Mouse (Mus musculus) CH12.LX (cell line): ENCODE measurements around the gene Foxp1. TPM values are rescaled to one million over a fixed set of nuclear protein-coding genes. Genes with fewer than 3 reads are reported as not detected.

Experiments used
- DNase-seq: peaks from one replicate; pipeline ENCODE4 v3.0.0-alpha.2; 2013; ENCODE audit errors: extremely low read depth
- H3K27ac ChIP-seq: 2 replicates; pipeline ENCODE4 v1.5.1; 2012; ENCODE audit warnings: low read depth, mild to moderate bottlenecking, control low read depth, moderate library complexity; ENCODE audit not compliant: insufficient read depth
- H3K27me3 ChIP-seq: replicated peaks from 2 replicates; pipeline ENCODE3; 2012; ENCODE audit warnings: inconsistent platforms
- H3K36me3 ChIP-seq, 2 experiments: replicated peaks in 1 of 2; 2 replicates each; pipeline versions ENCODE3 to v1.6.1; 2012; ENCODE audit warnings: inconsistent platforms in 1 of 2, low read length in 1 of 2, mild to moderate bottlenecking in 1 of 2, mixed read lengths in 1 of 2, moderate library complexity in 1 of 2; ENCODE audit not compliant: control insufficient read depth in 1 of 2, insufficient read depth in 1 of 2
- H3K4me1 ChIP-seq, 2 experiments: 2 replicates each; pipeline ENCODE4 v1.6.1; 2012; ENCODE audit warnings: inconsistent platforms in 1 of 2, moderate library complexity in 1 of 2; ENCODE audit not compliant: insufficient read depth in 2 of 2, control insufficient read depth in 1 of 2
- H3K4me2 ChIP-seq: 2 replicates; pipeline ENCODE4 v1.6.1; 2012; ENCODE audit warnings: low read depth, mild to moderate bottlenecking, control low read depth; ENCODE audit not compliant: poor library complexity, insufficient read depth, severe bottlenecking
- H3K4me3 ChIP-seq, 3 experiments: fragments of 150-350 bp in 1 of 3; sonication (generic) in 1 of 3; replicated peaks in 1 of 3; 2 replicates each; pipeline versions ENCODE3 to v1.5.1; 2011 to 2012; ENCODE audit warnings: low read depth in 2 of 3, low read length in 2 of 3, mild to moderate bottlenecking in 2 of 3, moderate library complexity in 2 of 3, control low read depth in 1 of 3, improper control_type of control experiment in 1 of 3, inconsistent platforms in 1 of 3, mixed read lengths in 1 of 3; ENCODE audit not compliant: poor library complexity in 1 of 3
- H3K79me2 ChIP-seq: replicated peaks from 2 replicates; pipeline ENCODE4 v1.6.1; 2012; ENCODE audit warnings: mild to moderate bottlenecking, moderate library complexity; ENCODE audit not compliant: control insufficient read depth, poor library complexity, insufficient read depth, severe bottlenecking; ENCODE audit errors: extremely low read depth
- H3K9ac ChIP-seq: 2 replicates; pipeline ENCODE4 v1.6.1; 2012; ENCODE audit warnings: low read depth, mild to moderate bottlenecking, control low read depth, moderate library complexity; ENCODE audit not compliant: insufficient read depth
- H3K9me3 ChIP-seq: replicated peaks from 2 replicates; pipeline ENCODE3; 2012; ENCODE audit warnings: low read length, inconsistent platforms, mixed read lengths
- BHLHE40 ChIP-seq: IDR thresholded peaks from 2 replicates; pipeline ENCODE4 v1.6.1; 2011; ENCODE audit warnings: mild to moderate bottlenecking, low read depth, low read length, improper control_type of control experiment
- CHD2 ChIP-seq: IDR thresholded peaks from 2 replicates; pipeline ENCODE4 v1.6.1; 2011; ENCODE audit warnings: low read length, improper control_type of control experiment
- CTCF ChIP-seq, 2 experiments: IDR thresholded peaks in 1 of 2; conservative IDR thresholded peaks in 1 of 2; 2 replicates each; pipeline ENCODE4 v1.5.1; 2011 to 2012; ENCODE audit warnings: low read depth in 2 of 2, low read length in 2 of 2, improper control_type of control experiment in 1 of 2, inconsistent platforms in 1 of 2, mild to moderate bottlenecking in 1 of 2, moderate library complexity in 1 of 2
- ELF1 ChIP-seq: IDR thresholded peaks from 2 replicates; pipeline ENCODE4 v1.6.1; 2014; ENCODE audit warnings: low read depth, mild to moderate bottlenecking, inconsistent platforms, low read length, improper control_type of control experiment
- EP300 ChIP-seq: IDR thresholded peaks from 2 replicates; pipeline ENCODE4 v1.6.1; 2011; ENCODE audit warnings: low read length, improper control_type of control experiment
- ETS1 ChIP-seq: conservative IDR thresholded peaks from 2 replicates; pipeline ENCODE4 v1.6.1; 2012; ENCODE audit warnings: low read depth, mild to moderate bottlenecking, inconsistent platforms, low read length, improper control_type of control experiment, moderate library complexity
- GABPA ChIP-seq: IDR thresholded peaks from 2 replicates; pipeline ENCODE4 v1.6.1; 2012; ENCODE audit warnings: low read depth, low read length, improper control_type of control experiment, inconsistent platforms; ENCODE audit not compliant: insufficient replicate concordance
- HCFC1 ChIP-seq: IDR thresholded peaks from 2 replicates; pipeline ENCODE4 v1.6.1; 2012; ENCODE audit warnings: low read depth, mild to moderate bottlenecking, inconsistent platforms, low read length, improper control_type of control experiment
- JUN ChIP-seq: IDR thresholded peaks from 2 replicates; pipeline ENCODE4 v1.6.1; 2011; ENCODE audit warnings: low read depth, mild to moderate bottlenecking, low read length, improper control_type of control experiment, moderate library complexity; ENCODE audit not compliant: insufficient read depth
- JUND ChIP-seq: conservative IDR thresholded peaks from 2 replicates; pipeline ENCODE4 v1.6.1; 2011; ENCODE audit warnings: low read depth, low read length, improper control_type of control experiment
- KAT2A ChIP-seq: IDR thresholded peaks from 2 replicates; pipeline ENCODE4 v1.6.1; 2012; ENCODE audit warnings: low read length, improper control_type of control experiment, inconsistent platforms; ENCODE audit not compliant: insufficient replicate concordance
- MEF2A ChIP-seq: IDR thresholded peaks from 2 replicates; pipeline ENCODE4 v1.6.1; 2014; ENCODE audit warnings: low read depth, mild to moderate bottlenecking, inconsistent platforms, low read length, improper control_type of control experiment, borderline replicate concordance
- MYC ChIP-seq: IDR thresholded peaks from 2 replicates; pipeline ENCODE4 v1.6.1; 2011; ENCODE audit warnings: low read depth, mild to moderate bottlenecking, improper control_type of control experiment, low read length
- NELFE ChIP-seq: IDR thresholded peaks from 2 replicates; pipeline ENCODE4 v1.6.1; 2011; ENCODE audit warnings: low read depth, low read length, improper control_type of control experiment
- POLR2A ChIP-seq: IDR thresholded peaks from 2 replicates; pipeline ENCODE4 v1.6.1; 2011; ENCODE audit warnings: low read depth, mild to moderate bottlenecking, improper control_type of control experiment, low read length
- POLR2AphosphoS2 ChIP-seq: IDR thresholded peaks from 2 replicates; pipeline ENCODE4 v1.6.1; 2011; ENCODE audit warnings: low read depth, low read length, improper control_type of control experiment
- RCOR1 ChIP-seq: conservative IDR thresholded peaks from 2 replicates; pipeline ENCODE4 v1.6.1; 2012; ENCODE audit warnings: low read depth, mild to moderate bottlenecking, inconsistent platforms, low read length, improper control_type of control experiment
- SMC3 ChIP-seq: IDR thresholded peaks from 2 replicates; pipeline ENCODE4 v1.6.1; 2011; ENCODE audit warnings: low read depth, low read length, improper control_type of control experiment
- TCF12 ChIP-seq: IDR thresholded peaks from 2 replicates; pipeline ENCODE4 v1.6.1; 2014; ENCODE audit warnings: low read depth, mild to moderate bottlenecking, inconsistent platforms, low read length, improper control_type of control experiment
- UBTF ChIP-seq: IDR thresholded peaks from 2 replicates; pipeline ENCODE4 v1.6.1; 2012; ENCODE audit warnings: low read depth, mild to moderate bottlenecking, inconsistent platforms, low read length, improper control_type of control experiment, moderate library complexity
- USF1 ChIP-seq: IDR thresholded peaks from 2 replicates; pipeline ENCODE4 v1.6.1; 2014; ENCODE audit warnings: low read depth, mild to moderate bottlenecking, inconsistent platforms, low read length, improper control_type of control experiment
- USF2 ChIP-seq: conservative IDR thresholded peaks from 2 replicates; pipeline ENCODE4 v1.6.1; 2011; ENCODE audit warnings: low read depth, low read length, improper control_type of control experiment
- ZMIZ1 ChIP-seq: IDR thresholded peaks from 2 replicates; pipeline ENCODE4 v1.6.1; 2012; ENCODE audit warnings: low read depth, mild to moderate bottlenecking, inconsistent platforms, low read length, improper control_type of control experiment
- ZNF384 ChIP-seq: IDR thresholded peaks from 2 replicates; pipeline ENCODE4 v1.6.1; 2012; ENCODE audit warnings: low read depth, low read length, improper control_type of control experiment, inconsistent platforms
- dilution Hi-C: fragments of 300-500 bp; cut with MboI; formaldehyde crosslinking; loops from 2 replicates; pipeline ENCODE4 v1.14.3; 2020; ENCODE audit warnings: low sequenced_read_pairs; ENCODE audit not compliant: extremely low pct_unique_long_range_greater_than_20kb, extremely low pct_ligation_motif_present
- in situ Hi-C: fragments of 300-500 bp; cut with MboI; formaldehyde crosslinking; loops from 3 replicates; pipeline ENCODE4 v1.14.3; 2019; ENCODE audit warnings: low sequenced_read_pairs, low pct_ligation_motif_present, low pct_unique_long_range_greater_than_20kb, mixed read lengths
- polyA plus RNA-seq: library from polyadenylated mRNA; unstranded; fragments of >175 nt; gene quantifications from 2 replicates; pipeline ENCODE4 v1.2.1, GENCODE M21; 2012; ENCODE audit warnings: low read depth; ENCODE audit not compliant: insufficient read length
- total RNA-seq, 2 experiments: library from RNA; depleted of rRNA; stranded (reverse); fragments of 300-350 nt in 1 of 2; fragments of >200 nt in 1 of 2; gene quantifications; 2 replicates each; pipeline ENCODE4 v1.2.3; 2012 to 2014

Gene Foxp1
- total and polyA plus RNA-seq, 3 experiments = 66.5 to 105 (median 87.4) TPM

- no peak overlapping the region for H3K27ac ChIP-seq
- TF ChIP-seq MYC = no peak
- TF ChIP-seq USF2 = no peak
- no peak for TF ChIP-seq RCOR1
- no peak for TF ChIP-seq TCF12
- no peak for TF ChIP-seq UBTF
- no peak for TF ChIP-seq JUN
- TF ChIP-seq HCFC1 = no peak
- no peaks in the 10 kb centered on the region for H3K79me2 ChIP-seq
- in situ Hi-C loops = no loop called here
- no peaks in the 10 kb centered on the region for H3K4me1 ChIP-seq
- dilution Hi-C loops = no loop called here
- H3K4me3 ChIP-seq = no peak overlapping the region
- no peak for DNase-seq
- H3K27me3 ChIP-seq = no peaks in the 10 kb centered on the region
- no peaks in the 10 kb centered on the region for H3K9me3 ChIP-seq
- no peak overlapping the region for H3K4me2 ChIP-seq
- H3K36me3 ChIP-seq = no peaks in the 10 kb centered on the region
- no peak overlapping the region for H3K9ac ChIP-seq
These were observed 51.6 kb downstream of the Foxp1 start for GRCm38 (mm10) chr6:99470906-99471305.

- no peak for TF ChIP-seq ETS1
- H3K9me3 ChIP-seq = no peaks in the 10 kb centered on the region
- H3K27me3 ChIP-seq = no peaks in the 10 kb centered on the region
- H3K9ac ChIP-seq = no peak overlapping the region
- dilution Hi-C loops (no loop called here), in situ Hi-C loops (loop anchor here (10.0 kb wide), 1 partner anchor 126 kb away; no protein-coding TSS in a partner anchor)
- no peaks in the 10 kb centered on the region for H3K4me1 ChIP-seq
- DNase-seq = no peak
- no peak overlapping the region for H3K27ac ChIP-seq
- H3K4me3 ChIP-seq = no peak overlapping the region
- no peaks in the 10 kb centered on the region for H3K36me3 ChIP-seq
- no peaks in the 10 kb centered on the region for H3K79me2 ChIP-seq
- H3K4me2 ChIP-seq = no peak overlapping the region
These were observed 53.2 kb downstream of the Foxp1 start for GRCm38 (mm10) chr6:99469134-99469834.

DNA sequence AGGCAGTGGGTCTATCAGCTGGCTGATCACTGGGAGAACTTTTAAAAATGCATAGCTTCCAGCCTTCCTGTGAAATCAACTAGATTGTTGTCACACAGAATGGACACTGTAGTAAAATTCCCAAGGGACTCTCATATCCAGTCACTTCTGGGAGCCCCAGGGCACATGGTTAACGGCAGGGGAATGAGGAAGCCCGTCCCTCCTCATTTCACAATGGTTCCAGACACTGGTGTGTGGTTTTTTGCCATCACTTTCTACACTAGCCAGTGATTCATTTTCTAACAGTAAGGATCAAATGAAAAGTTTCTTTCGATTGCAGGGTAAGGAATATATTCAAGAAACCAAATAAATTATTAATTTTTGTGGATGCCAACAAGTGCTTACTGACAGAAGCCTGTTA, 54.7 kb downstream of the Foxp1 start:
- H3K9ac ChIP-seq = no peak overlapping the region
- H3K36me3 ChIP-seq = no peaks in the 10 kb centered on the region
- H3K79me2 ChIP-seq = no peaks in the 10 kb centered on the region
- DNase-seq = no peak
- H3K4me3 ChIP-seq = no peak overlapping the region
- H3K27me3 ChIP-seq = no peaks in the 10 kb centered on the region
- no peaks in the 10 kb centered on the region for H3K9me3 ChIP-seq
- no peak overlapping the region for H3K27ac ChIP-seq
- no peak overlapping the region for H3K4me2 ChIP-seq
- H3K4me1 ChIP-seq = peaks cover 0 to 4% of the 10 kb centered on the region in 2 experiments; a peak in 1 of 4 replicates
- TF ChIP-seq ZNF384 = no peak
- TF ChIP-seq CHD2 = no peak
- TF ChIP-seq ELF1 = no peak
- no peak for TF ChIP-seq HCFC1
- TF ChIP-seq ETS1 = no peak
- TF ChIP-seq GABPA = no peak
- no peak for TF ChIP-seq POLR2A
- TF ChIP-seq NELFE = no peak
- no peak for TF ChIP-seq TCF12
- TF ChIP-seq CTCF (conservative IDR thresholded peaks at IDR 0.05 in 1 of 2, IDR thresholded peaks at IDR 0.05 in 1 of 2; ENCODE audit: low read depth in 2 of 2, low read length in 2 of 2) = no peak
- TF ChIP-seq ZMIZ1 = no peak
- TF ChIP-seq JUND = no peak
- no peak for TF ChIP-seq KAT2A
- TF ChIP-seq SMC3 = no peak
- no peak for TF ChIP-seq USF1
- no peak for TF ChIP-seq BHLHE40
- TF ChIP-seq USF2 = no peak
- no peak for TF ChIP-seq POLR2AphosphoS2
- TF ChIP-seq EP300 = no peak
- no peak for TF ChIP-seq MEF2A
- dilution Hi-C loops (no loop called here), in situ Hi-C loops (loop anchor here (10.0 kb wide), 1 partner anchor 127 kb away; no protein-coding TSS in a partner anchor)
